Mouse (Mus musculus): ENCODE data around the gene Eif3i.

The Eif3i gene

GRCm38 (mm10) chr4:129623681-129624091, 23.2 kb upstream of the Eif3i start, which contains the start of gene Ccdc28b:
Gene Ccdc28b (minus strand): TSS chr4:129623947.
- Histone ChIP-seq H3K36me3 (ENCODE audit: control insufficient read depth, insufficient read depth, low read length, poor library complexity, severe bottlenecking) (peaks cover 2% of the 10 kb centered on the region; the same call in 1 of the 2 replicates), H3K27me3 (ENCODE audit: control insufficient read depth, insufficient read depth, low read length, poor library complexity, severe bottlenecking) (no peaks in the 10 kb centered on the region)
- peak; percentile 30 for DNase-seq (ENCODE audit: low read depth, low spot score)

DNA sequence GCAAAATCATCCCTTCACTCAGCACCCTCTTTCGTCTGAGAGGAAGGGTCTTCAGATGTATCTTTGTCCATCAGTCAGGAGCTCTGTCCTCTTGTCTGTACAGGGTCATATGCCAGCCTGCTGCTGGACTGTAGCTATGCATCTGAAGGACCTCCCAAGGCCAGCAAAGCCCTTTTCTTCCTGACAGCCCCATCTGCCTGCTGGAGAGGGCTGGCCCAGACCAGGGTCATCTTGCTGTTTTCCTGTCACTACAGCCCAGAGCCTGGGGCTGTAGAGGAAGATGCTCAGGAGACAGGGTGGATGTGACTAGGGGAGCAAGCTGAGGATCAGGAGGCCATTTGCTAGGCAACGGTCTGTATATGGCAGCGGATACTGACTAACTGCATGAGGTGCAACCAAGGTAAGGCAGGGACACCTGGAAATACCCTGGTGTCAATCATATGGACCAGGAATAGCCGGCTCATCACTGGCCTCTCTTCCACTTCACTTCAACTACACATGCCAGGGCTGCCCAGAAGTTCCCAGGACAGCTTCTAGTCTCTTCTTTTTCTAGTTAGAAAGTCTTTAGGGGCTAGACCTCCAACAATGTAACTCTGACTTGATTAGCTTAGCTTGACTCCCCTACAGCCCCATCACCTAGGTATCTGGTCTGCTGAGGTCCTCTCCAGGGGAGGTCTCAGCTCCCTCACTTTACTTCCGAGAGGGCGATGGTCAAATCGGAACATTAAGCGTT, 22.5 kb upstream of the Eif3i start:
- H3K36me3 ChIP-seq (ENCODE audit: control insufficient read depth, insufficient read depth, low read length, poor library complexity, severe bottlenecking), result no peaks in the 10 kb centered on the region
- no peak for DNase-seq (ENCODE audit: low read depth, low spot score)
- no peaks in the 10 kb centered on the region for H3K27me3 ChIP-seq (ENCODE audit: control insufficient read depth, insufficient read depth, low read length, poor library complexity, severe bottlenecking)

- DNase-seq (ENCODE audit: low read depth, low spot score), result no peak
- no peaks in the 10 kb centered on the region for H3K36me3 ChIP-seq (ENCODE audit: control insufficient read depth, insufficient read depth, low read length, poor library complexity, severe bottlenecking)
- no peaks in the 10 kb centered on the region for H3K27me3 ChIP-seq (ENCODE audit: control insufficient read depth, insufficient read depth, low read length, poor library complexity, severe bottlenecking)
These were observed 21.8 kb upstream of the Eif3i start for GRCm38 (mm10) chr4:129622120-129622802.

GRCm38 (mm10) chr4:129621283-129621841, 20.9 kb upstream of the Eif3i start:
- DNase-seq (ENCODE audit: low read depth, low spot score), result peak; percentile 43
- no peaks in the 10 kb centered on the region for H3K27me3 ChIP-seq (ENCODE audit: control insufficient read depth, insufficient read depth, low read length, poor library complexity, severe bottlenecking)
- H3K36me3 ChIP-seq (ENCODE audit: control insufficient read depth, insufficient read depth, low read length, poor library complexity, severe bottlenecking), result no peaks in the 10 kb centered on the region; the same call in 1 of the 2 replicates

DNA sequence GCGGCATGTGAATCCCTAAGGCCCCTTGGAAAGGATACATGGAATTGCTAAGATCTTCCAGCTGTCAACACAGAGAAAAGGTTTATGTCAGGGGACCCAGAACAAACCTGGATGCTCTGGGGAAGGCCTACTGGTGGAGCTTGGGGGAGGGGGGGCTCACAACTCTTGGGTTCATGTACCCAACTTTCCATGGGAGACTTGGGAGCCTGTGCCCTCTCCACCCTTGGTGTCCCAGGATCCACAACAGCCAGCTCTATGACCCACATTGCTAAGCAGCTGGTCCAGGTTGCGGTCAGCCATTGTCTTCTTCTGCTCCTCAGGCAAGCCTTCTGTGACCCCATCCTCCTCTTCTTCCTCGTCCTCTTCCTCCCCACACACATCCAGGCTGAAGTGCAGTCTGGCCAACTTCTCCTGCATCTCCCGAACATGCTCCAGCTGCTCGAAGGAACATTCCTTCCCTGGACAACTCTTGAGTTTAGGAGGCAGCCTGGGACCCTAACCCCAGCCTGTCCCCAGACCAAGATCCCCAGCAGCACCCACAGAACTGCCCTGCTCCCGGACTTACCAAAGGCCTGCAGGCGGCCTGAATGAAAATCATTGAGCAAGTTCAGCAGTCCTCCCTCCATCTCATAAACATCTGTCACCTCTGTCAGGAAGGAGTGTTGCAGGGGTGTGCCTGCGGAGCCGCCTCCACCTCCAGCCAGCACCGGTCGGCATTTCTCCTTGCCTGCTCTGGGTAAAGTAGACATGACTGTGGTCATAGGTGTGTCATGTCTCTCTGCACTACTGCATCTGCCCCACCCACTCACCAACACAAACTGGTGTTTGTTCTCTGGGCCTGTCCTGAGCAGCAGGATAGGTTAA, 20.2 kb upstream of the Eif3i start:
- no peaks in the 10 kb centered on the region; the same call in 1 of the 2 replicates for H3K36me3 ChIP-seq (ENCODE audit: control insufficient read depth, insufficient read depth, low read length, poor library complexity, severe bottlenecking)
- DNase-seq (ENCODE audit: low read depth, low spot score), result no peak
- no peaks in the 10 kb centered on the region for H3K27me3 ChIP-seq (ENCODE audit: control insufficient read depth, insufficient read depth, low read length, poor library complexity, severe bottlenecking)

GRCm38 (mm10) chr4:129618786-129619691, 18.6 kb upstream of the Eif3i start, which contains the start of gene Iqcc:
Gene Iqcc (minus strand): TSS chr4:129619099.
- DNase-seq (ENCODE audit: low read depth, low spot score), result peak; percentile 97
- no peaks in the 10 kb centered on the region for H3K27me3 ChIP-seq (ENCODE audit: control insufficient read depth, insufficient read depth, low read length, poor library complexity, severe bottlenecking)
- no peaks in the 10 kb centered on the region; the same call in 1 of the 2 replicates for H3K36me3 ChIP-seq (ENCODE audit: control insufficient read depth, insufficient read depth, low read length, poor library complexity, severe bottlenecking)

GRCm38 (mm10) chr4:129618031-129618430, 17.6 kb upstream of the Eif3i start:
- Histone ChIP-seq H3K36me3 (ENCODE audit: control insufficient read depth, insufficient read depth, low read length, poor library complexity, severe bottlenecking) (no peaks in the 10 kb centered on the region; the same call in 1 of the 2 replicates), H3K27me3 (ENCODE audit: control insufficient read depth, insufficient read depth, low read length, poor library complexity, severe bottlenecking) (no peaks in the 10 kb centered on the region)
- no peak for DNase-seq (ENCODE audit: low read depth, low spot score)

DNA sequence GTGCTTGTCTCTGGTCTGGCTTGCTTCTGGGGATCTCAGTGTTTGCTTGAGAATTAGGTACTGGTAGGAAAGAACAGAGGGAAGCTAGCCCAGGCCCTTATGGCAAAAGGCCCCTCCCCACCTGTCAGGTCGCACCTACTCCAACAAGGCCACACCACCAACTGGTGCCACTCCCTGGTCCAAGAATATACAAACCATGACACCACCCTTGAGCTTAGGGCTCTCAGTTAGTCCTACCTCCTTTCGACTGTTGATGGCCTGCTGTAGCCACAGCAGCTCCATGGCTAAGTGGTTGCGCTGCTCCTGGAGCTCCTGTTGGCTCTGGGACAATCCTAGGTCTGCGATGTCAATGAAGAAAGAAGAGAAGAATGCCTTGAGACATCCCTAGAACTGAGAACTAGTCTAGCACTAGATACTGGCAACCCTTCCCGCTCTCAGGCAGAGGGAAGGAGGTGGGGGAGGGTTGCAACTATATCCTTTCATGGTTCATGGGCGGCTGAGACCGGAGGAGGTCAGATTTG, 16.7 kb upstream of the Eif3i start:
- Histone ChIP-seq H3K36me3 (ENCODE audit: control insufficient read depth, insufficient read depth, low read length, poor library complexity, severe bottlenecking) (no peaks in the 10 kb centered on the region; the same call in 1 of the 2 replicates), H3K27me3 (ENCODE audit: control insufficient read depth, insufficient read depth, low read length, poor library complexity, severe bottlenecking) (no peaks in the 10 kb centered on the region)
- DNase-seq (ENCODE audit: low read depth, low spot score), result no peak

DNA sequence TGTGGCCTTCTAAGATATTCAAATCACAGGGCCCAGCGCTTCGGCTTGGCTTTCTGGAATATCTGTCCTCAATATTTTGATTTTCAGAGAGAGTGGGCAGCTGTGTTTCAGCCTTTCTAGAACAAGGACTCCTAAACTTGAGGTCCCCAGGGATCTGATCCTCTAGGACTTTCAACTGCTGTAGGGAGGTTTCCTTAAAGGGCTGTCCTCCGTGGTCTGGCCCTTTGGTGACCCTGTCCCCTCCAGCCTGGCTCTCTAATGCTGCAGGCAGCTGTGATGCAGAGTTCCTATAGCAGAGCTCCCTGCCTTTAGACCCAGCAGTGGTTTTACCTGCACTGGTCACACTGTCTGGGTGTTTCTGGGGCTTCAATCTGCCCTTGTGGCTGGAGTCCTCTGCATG, 16.2 kb upstream of the Eif3i start:
- Histone ChIP-seq H3K36me3 (ENCODE audit: control insufficient read depth, insufficient read depth, low read length, poor library complexity, severe bottlenecking) (no peaks in the 10 kb centered on the region; the same call in 1 of the 2 replicates), H3K27me3 (ENCODE audit: control insufficient read depth, insufficient read depth, low read length, poor library complexity, severe bottlenecking) (no peaks in the 10 kb centered on the region)
- DNase-seq (ENCODE audit: low read depth, low spot score), result no peak

- DNase-seq (ENCODE audit: low read depth, low spot score), result no peak
- Histone ChIP-seq H3K27me3 (ENCODE audit: control insufficient read depth, insufficient read depth, low read length, poor library complexity, severe bottlenecking) (no peaks in the 10 kb centered on the region), H3K36me3 (ENCODE audit: control insufficient read depth, insufficient read depth, low read length, poor library complexity, severe bottlenecking) (no peaks in the 10 kb centered on the region; the same call in 1 of the 2 replicates)
These were observed 15.4 kb upstream of the Eif3i start for GRCm38 (mm10) chr4:129615801-129616290.

DNA sequence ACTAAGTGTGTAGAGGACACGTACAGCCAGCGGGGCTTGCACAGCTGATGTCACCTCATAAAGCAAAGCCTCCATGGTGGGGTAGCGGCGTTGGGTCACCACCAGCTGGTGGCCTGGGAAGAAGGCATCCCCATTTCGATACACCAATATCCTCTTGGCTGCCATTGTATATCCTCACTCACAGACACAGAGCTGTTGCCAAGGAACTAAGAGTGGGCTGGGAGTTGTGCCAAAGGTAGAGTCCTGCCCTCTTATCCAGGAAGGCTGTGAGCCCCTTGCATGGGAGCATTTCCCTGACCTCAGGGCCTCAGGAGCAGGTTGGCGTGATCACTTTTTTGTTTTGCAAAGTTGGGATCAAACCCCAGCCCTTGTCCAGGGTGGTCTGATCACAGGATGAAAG, 13.6 kb upstream of the Eif3i start, which contains the start of gene Dcdc2b:
Gene Dcdc2b (minus strand): TSS at position 165 of the 400 bp plus-strand sequence.
- H3K36me3 ChIP-seq (ENCODE audit: control insufficient read depth, insufficient read depth, low read length, poor library complexity, severe bottlenecking), result no peaks in the 10 kb centered on the region; the same call in 1 of the 2 replicates
- H3K27me3 ChIP-seq (ENCODE audit: control insufficient read depth, insufficient read depth, low read length, poor library complexity, severe bottlenecking), result no peaks in the 10 kb centered on the region
- no peak for DNase-seq (ENCODE audit: low read depth, low spot score)

DNA sequence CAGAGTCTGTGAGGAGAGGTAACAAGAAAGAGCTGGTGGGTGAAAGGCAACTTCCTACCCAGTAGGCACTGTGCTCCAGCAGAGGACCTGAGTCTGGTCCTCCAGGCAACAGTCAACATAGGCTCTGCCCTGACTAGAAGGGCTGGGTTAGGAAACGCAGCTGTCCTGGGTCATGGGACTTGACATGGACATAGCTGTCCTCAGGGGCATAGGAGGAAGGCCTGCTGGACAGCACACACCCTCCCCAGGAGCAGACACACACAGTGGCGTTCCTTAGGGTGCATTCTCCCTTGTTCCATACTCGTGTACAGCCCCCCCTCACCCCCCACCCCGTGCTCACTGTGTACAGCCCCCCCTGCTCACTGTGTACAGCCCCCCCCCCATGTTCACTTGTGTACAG, 10.0 kb upstream of the Eif3i start:
- no peaks in the 10 kb centered on the region for H3K27me3 ChIP-seq (ENCODE audit: control insufficient read depth, insufficient read depth, low read length, poor library complexity, severe bottlenecking)
- DNase-seq (ENCODE audit: low read depth, low spot score), result no peak
- H3K36me3 ChIP-seq (ENCODE audit: control insufficient read depth, insufficient read depth, low read length, poor library complexity, severe bottlenecking), result peaks cover 5% of the 10 kb centered on the region; the same call in 1 of the 2 replicates

- H3K36me3 ChIP-seq (ENCODE audit: control insufficient read depth, insufficient read depth, low read length, poor library complexity, severe bottlenecking), result peaks cover 8% of the 10 kb centered on the region
- DNase-seq (ENCODE audit: low read depth, low spot score), result no peak
- no peaks in the 10 kb centered on the region for H3K27me3 ChIP-seq (ENCODE audit: control insufficient read depth, insufficient read depth, low read length, poor library complexity, severe bottlenecking)
These were observed 9.6 kb upstream of the Eif3i start for GRCm38 (mm10) chr4:129610026-129610425.
